Mouse (Mus musculus) testis, adult 2 months (tissue): Measurements from ENCODE around the gene Cdk2ap2.

ENCODE experiments used
- CTCF ChIP-seq: fragments of 200-500 bp; IDR thresholded peaks from 2 replicates; pipeline ENCODE4 v1.5.1; 2012; ENCODE audit warnings: low read depth, mild to moderate bottlenecking, inconsistent platforms, low read length, moderate library complexity; ENCODE audit not compliant: control insufficient read depth, insufficient read depth, insufficient replicate concordance
- POLR2A ChIP-seq: fragments of 200-500 bp; IDR thresholded peaks from 2 replicates; pipeline ENCODE4 v1.6.1; 2012; ENCODE audit warnings: low read depth, mild to moderate bottlenecking, inconsistent platforms, low read length, moderate library complexity; ENCODE audit not compliant: control insufficient read depth

DNA sequence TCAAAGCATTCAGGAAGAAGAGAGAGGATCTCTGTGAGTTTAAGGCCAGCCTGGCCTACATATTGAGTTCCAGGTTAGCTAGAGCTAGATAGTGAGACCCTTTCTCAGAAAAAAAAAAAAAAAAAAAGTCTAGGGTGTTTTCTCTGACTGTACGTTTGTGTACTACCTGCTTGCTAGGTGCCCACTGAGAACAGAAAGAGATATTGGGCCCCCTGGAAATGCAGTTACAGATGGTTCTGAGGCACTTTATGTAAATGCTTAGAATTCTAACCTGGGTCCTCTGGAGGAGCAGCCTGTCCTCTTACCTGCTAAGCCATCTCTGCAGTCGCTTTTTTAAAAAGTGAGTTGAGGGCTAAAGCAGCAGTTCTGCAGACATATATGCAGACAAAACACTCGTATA is 1.2 kb upstream of the Cdk2ap2 start:
- TF ChIP-seq POLR2A, result no peak
- TF ChIP-seq CTCF, result no peak
